Mouse (Mus musculus) lung, postnatal 0 days (tissue): ENCODE data around the gene Smo.

Source experiments
- CTCF ChIP-seq: IDR thresholded peaks from 2 replicates; pipeline ENCODE4 v1.5.1; 2016; ENCODE audit warnings: antibody characterized with exemption, mild to moderate bottlenecking
- EP300 ChIP-seq: IDR thresholded peaks from 2 replicates; pipeline ENCODE4 v1.6.1; 2016; ENCODE audit warnings: antibody characterized with exemption, mild to moderate bottlenecking, control low read depth

- no peak for TF ChIP-seq CTCF
- no peak for TF ChIP-seq EP300
Measured at GRCm38 (mm10) chr6:29782239-29782638, 46.9 kb downstream of the Smo start.
